Mouse (Mus musculus) ovary, postnatal 10 days (tissue): ENCODE results near the gene Spata22.
"Not testable (repeated sequence)": the region's sequence is repeated elsewhere in the genome, so short reads cannot be mapped to it uniquely, and the experiment has no call there.

Source experiments
- DNase-seq: peaks from one replicate; pipeline ENCODE4 v3.0.0; 2022; ENCODE audit warnings: low spot score

Spata22 gene

GRCm38 (mm10) chr11:73329442-73329841 lies at the start of gene Spata22, which contains the start of the genes Aspa and Gm49340:
Gene Spata22 (plus strand): TSS chr11:73329741.
Gene Aspa (minus strand): TSS chr11:73329596.
Gene Gm49340 (plus strand): TSS chr11:73329741.
- DNase-seq, result no peak

- DNase-seq, result no peak
These were observed 48.8 kb upstream of the Spata22 start for GRCm38 (mm10) chr11:73280710-73281109.

GRCm38 (mm10) chr11:73281528-73282027 lies 48.0 kb upstream of the Spata22 start:
- DNase-seq, result peak; percentile 12

GRCm38 (mm10) chr11:73283369-73283768 lies 46.2 kb upstream of the Spata22 start:
- DNase-seq, result no peak

- no peak for DNase-seq
These were observed 45.6 kb upstream of the Spata22 start for GRCm38 (mm10) chr11:73283926-73284325.

- no peak for DNase-seq
These were observed 45.2 kb upstream of the Spata22 start for GRCm38 (mm10) chr11:73284351-73284750.

GRCm38 (mm10) chr11:73289621-73290020 lies 39.9 kb upstream of the Spata22 start:
- no peak for DNase-seq

- no peak for DNase-seq
These were observed 26.4 kb upstream of the Spata22 start for GRCm38 (mm10) chr11:73303123-73303522.

- no peak for DNase-seq
These were observed 13.6 kb upstream of the Spata22 start for GRCm38 (mm10) chr11:73315961-73316360.

- DNase-seq, result not testable (repeated sequence)
These were observed 11.0 kb upstream of the Spata22 start for GRCm38 (mm10) chr11:73318581-73318980.

GRCm38 (mm10) chr11:73321064-73321463 lies 8.5 kb upstream of the Spata22 start:
- not testable (repeated sequence) for DNase-seq

GRCm38 (mm10) chr11:73323906-73324830 lies 5.4 kb upstream of the Spata22 start:
- no peak for DNase-seq

- no peak for DNase-seq
These were observed 3.1 kb upstream of the Spata22 start for GRCm38 (mm10) chr11:73326485-73326886.

GRCm38 (mm10) chr11:73327361-73327760 lies 2.2 kb upstream of the Spata22 start:
- no peak for DNase-seq

- no peak for DNase-seq
These were observed 3.8 kb downstream of the Spata22 start for GRCm38 (mm10) chr11:73333357-73333756.

- no peak for DNase-seq
These were observed 7.4 kb downstream of the Spata22 start for GRCm38 (mm10) chr11:73336919-73337318.

- DNase-seq, result no peak
These were observed 20.9 kb downstream of the Spata22 start, which contains the start of gene Olfr20 for GRCm38 (mm10) chr11:73350483-73350882. Gene Olfr20 (plus strand): TSS chr11:73350783.

- DNase-seq, result no peak
These were observed 41.4 kb downstream of the Spata22 start, which contains the start of gene Olfr376 for GRCm38 (mm10) chr11:73370946-73371345. Gene Olfr376 (plus strand): TSS chr11:73371246.

- no peak for DNase-seq
These were observed 65.8 kb downstream of the Spata22 start for GRCm38 (mm10) chr11:73395374-73395773.
